Mouse (Mus musculus) E14TG2a.4 (cell line): ENCODE results near the gene Atxn1.

Source experiments
- CTCF ChIP-seq: conservative IDR thresholded peaks from 2 replicates; pipeline ENCODE4 v1.5.1; 2014; ENCODE audit warnings: low read length
- NANOG ChIP-seq: IDR thresholded peaks from 2 replicates; pipeline ENCODE4 v1.6.1; 2014; ENCODE audit warnings: borderline replicate concordance, low read length, mixed read lengths

GRCm38 (mm10) chr13:45684891-45685311 is 279.9 kb downstream of the Atxn1 start:
- TF ChIP-seq CTCF (no peak), NANOG (no peak)
